Mouse (Mus musculus) megakaryocyte, embryonic 14.5 days (primary cell): ENCODE data around the gene Ttll11.

Experiments
- FLI1 ChIP-seq: IDR thresholded peaks from 2 replicates; pipeline ENCODE4 v1.6.1; 2012; ENCODE audit warnings: low read length, inconsistent platforms, mixed read lengths
- GATA1 ChIP-seq: IDR thresholded peaks from 3 replicates; pipeline ENCODE4 v1.6.1; 2012; ENCODE audit warnings: mixed read lengths, low read length, inconsistent platforms, borderline replicate concordance

GRCm38 (mm10) chr2:35760352-35760751 lies 219.4 kb downstream of the Ttll11 start:
- TF ChIP-seq GATA1 (no peak), FLI1 (no peak)
